ENCODE assay signal across 12 mouse cellular contexts in the genomic region with DNA sequence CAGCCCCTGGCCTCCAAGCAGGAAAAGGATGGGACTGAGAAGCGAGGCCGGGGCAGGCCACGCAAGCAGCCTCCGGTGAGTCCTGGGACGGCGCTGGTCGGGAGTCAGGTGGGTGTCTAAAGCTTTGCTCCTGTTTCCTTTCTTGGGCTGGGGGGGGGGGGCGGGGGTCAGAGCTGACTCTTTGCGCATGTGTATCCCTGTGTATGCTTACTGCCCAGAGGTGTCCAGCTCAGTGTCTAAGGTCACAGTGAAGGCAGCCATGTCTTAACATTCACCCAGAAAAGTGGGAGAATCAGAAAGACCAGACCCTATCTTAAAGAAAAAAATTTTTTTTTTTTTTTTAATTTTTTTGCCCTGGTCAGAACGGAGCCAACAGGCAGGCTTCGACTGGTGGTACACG. TPM values are rescaled to one million over a fixed set of nuclear protein-coding genes. Genes with fewer than 3 reads are reported as not detected.
DNase-seq lines count a peak whose midpoint lies in the region; ATAC-seq lines count a peak whose summit lies in the region.
"Had no signal": no experiment of that assay in that cellular context is flagged by ENCODE, and none has a peak within 500 bp of the region (broad histone marks: within the 10 kb centered on the region; RNA-seq: fewer than 3 reads in every experiment).

No protein-coding gene starts in this region.

- H3K9ac ChIP-seq in midbrain, embryonic 13.5 days (replicated peaks): no peak overlapping the region
- H3K9ac ChIP-seq in midbrain, embryonic 15.5 days: no peak overlapping the region
- H3K9ac ChIP-seq in intestine, embryonic 16.5 days (ENCODE audit: low read depth, low read length): peak overlapping the region; percentile 92; the same call in 1 of the 2 replicates
- H3K9ac ChIP-seq: limb, embryonic 15.5 days had no signal

- H3K9me3 ChIP-seq in heart, embryonic 10.5 days: no peaks in the 10 kb centered on the region
- H3K9me3 ChIP-seq in midbrain, embryonic 13.5 days: no peaks in the 10 kb centered on the region
- H3K9me3 ChIP-seq in midbrain, embryonic 15.5 days: no peaks in the 10 kb centered on the region
- no peaks in the 10 kb centered on the region for H3K9me3 ChIP-seq in intestine, embryonic 16.5 days (ENCODE audit: control insufficient read depth, low read length)
- H3K9me3 ChIP-seq: limb, embryonic 15.5 days had no signal

- H3K4me2 ChIP-seq in midbrain, embryonic 13.5 days (replicated peaks): 0 out of 2 replicates have a peak overlapping the region, but pooled peaks have one; percentile 90
- no peak overlapping the region for H3K4me2 ChIP-seq in midbrain, embryonic 15.5 days
- peak overlapping the region; percentile 90 for H3K4me2 ChIP-seq in intestine, embryonic 16.5 days (ENCODE audit: low read depth, low read length)

- whole genome bisulfite sequencing in heart, embryonic 10.5 days: 69% methylated on average over 12 of the region's 12 CpGs
- WGBS in midbrain, embryonic 13.5 days: 61% methylated on average over 11 of the region's 12 CpGs
- WGBS in midbrain, embryonic 15.5 days: 77% methylated on average over 10 of the region's 12 CpGs
- WGBS in intestine, embryonic 16.5 days: 66% methylated on average over 10 of the region's 12 CpGs

- H3K36me3 ChIP-seq in heart, embryonic 10.5 days: peaks cover 31% of the 10 kb centered on the region
- H3K36me3 ChIP-seq in midbrain, embryonic 13.5 days: peaks cover 10% of the 10 kb centered on the region
- H3K36me3 ChIP-seq in midbrain, embryonic 15.5 days (replicated peaks): no peaks in the 10 kb centered on the region
- no peaks in the 10 kb centered on the region for H3K36me3 ChIP-seq in intestine, embryonic 16.5 days (ENCODE audit: control insufficient read depth, insufficient read depth, low read length)
- H3K36me3 ChIP-seq: limb, embryonic 15.5 days had no signal

- H3K27me3 ChIP-seq in heart, embryonic 10.5 days (ENCODE audit: insufficient read depth, poor library complexity, severe bottlenecking): no peaks in the 10 kb centered on the region
- peaks cover 7% of the 10 kb centered on the region; the same call in 1 of the 2 replicates for H3K27me3 ChIP-seq in midbrain, embryonic 13.5 days
- H3K27me3 ChIP-seq in midbrain, embryonic 15.5 days (replicated peaks): 0 out of 2 replicates have a peak, but pooled peaks cover 5% of the 10 kb centered on the region
- no peaks in the 10 kb centered on the region for H3K27me3 ChIP-seq in intestine, embryonic 16.5 days (replicated peaks; ENCODE audit: control insufficient read depth, insufficient read depth, low read length)
- H3K27me3 ChIP-seq: limb, embryonic 15.5 days had no signal

- H3K4me3 ChIP-seq in heart, embryonic 10.5 days: peak overlapping the region; percentile 97; the same call in 1 of the 2 replicates
- no peak overlapping the region for H3K4me3 ChIP-seq in midbrain, embryonic 13.5 days (replicated peaks)
- H3K4me3 ChIP-seq in midbrain, embryonic 15.5 days: no peak overlapping the region
- peak overlapping the region; percentile 83 for H3K4me3 ChIP-seq in intestine, embryonic 16.5 days (ENCODE audit: low read length)

- ATAC-seq in midbrain, embryonic 13.5 days: no peak
- ATAC-seq in midbrain, embryonic 15.5 days (replicated peaks): no peak
- ATAC-seq in intestine, embryonic 16.5 days: no peak
- ATAC-seq in erythroblast, adult 5-6 weeks (replicated peaks; ENCODE audit: low FRiP score, poor library complexity, severe bottlenecking): no peak

- peaks cover 72% of the 10 kb centered on the region for H3K4me1 ChIP-seq in heart, embryonic 10.5 days
- peaks cover 59% of the 10 kb centered on the region for H3K4me1 ChIP-seq in midbrain, embryonic 13.5 days (replicated peaks)
- H3K4me1 ChIP-seq in midbrain, embryonic 15.5 days: peaks cover 46% of the 10 kb centered on the region
- peaks cover 53% of the 10 kb centered on the region for H3K4me1 ChIP-seq in intestine, embryonic 16.5 days (ENCODE audit: control insufficient read depth, insufficient read depth, low read length)

- intact Hi-C loops in heart, postnatal 36 days (cut with DNase I): no loop called here

- peak overlapping the region; percentile 99; the same call in 1 of the 2 replicates for H3K27ac ChIP-seq in heart, embryonic 10.5 days
- H3K27ac ChIP-seq in midbrain, embryonic 13.5 days: no peak overlapping the region
- no peak overlapping the region for H3K27ac ChIP-seq in midbrain, embryonic 15.5 days
- H3K27ac ChIP-seq in intestine, embryonic 16.5 days (ENCODE audit: low read length): no peak overlapping the region
- H3K27ac ChIP-seq: limb, embryonic 15.5 days had no signal

- no peak for DNase-seq in heart, embryonic 10.5 days (ENCODE audit: low spot score)
- DNase-seq in heart, postnatal 36 days: no peak
- DNase-seq in yolk sac, embryonic 10.5 days (ENCODE audit: low spot score): peak; percentile 65
- no peak for DNase-seq in embryo, embryonic 9.5 days (ENCODE audit: extremely low spot score)
- DNase-seq: B cell, adult 2 months; kidney, postnatal 14 days; retina, postnatal 1 day had no signal

RNA-seq across cellular contexts. Expression of a gene that starts 3.3 kb away (rescaled TPM):
- polyA plus RNA-seq in heart, embryonic 10.5 days (2016; fragmentation: Nextera tagmentation; extraction: Ambion mirVana): 438 and 609 TPM in 2 replicates
- 10 to 100 TPM; 41.2 to 45.0 TPM for total RNA-seq in heart, postnatal 36 days (2021)
- 120 and 124 TPM in 2 replicates for polyA plus RNA-seq in midbrain, embryonic 13.5 days (2015; fragmentation: Nextera tagmentation; extraction: Ambion mirVana)
- 138 and 141 TPM in 2 replicates for polyA plus RNA-seq in midbrain, embryonic 15.5 days (2015; fragmentation: Nextera tagmentation; extraction: Ambion mirVana)
- 286 and 319 TPM in 2 replicates for polyA plus RNA-seq in intestine, embryonic 16.5 days (2015; fragmentation: Nextera tagmentation; extraction: Ambion mirVana)
- 63.4 and 75.7 TPM in 2 replicates for total RNA-seq in erythroblast, adult 5-6 weeks (2015; ENCODE audit: low replicate concordance)
- 14.4 and 29.6 TPM in 2 replicates for total RNA-seq in erythroblast, adult 5-6 weeks (2017; ENCODE audit: low replicate concordance)

RNA-seq across cellular contexts. Expression of a gene that starts 6.0 kb away (rescaled TPM):
- polyA plus RNA-seq in heart, embryonic 10.5 days (2016; fragmentation: Nextera tagmentation; extraction: Ambion mirVana): 19.7 and 21.0 TPM in 2 replicates
- total RNA-seq in heart, postnatal 36 days (2021): 10 to 100 TPM in 1 of 2 experiments, 1 to 10 TPM in 1; 7.4 to 10.4 TPM
- polyA plus RNA-seq in midbrain, embryonic 13.5 days (2015; fragmentation: Nextera tagmentation; extraction: Ambion mirVana): 33.4 and 36.8 TPM in 2 replicates
- 57.0 and 59.5 TPM in 2 replicates for polyA plus RNA-seq in midbrain, embryonic 15.5 days (2015; fragmentation: Nextera tagmentation; extraction: Ambion mirVana)
- 39.7 and 46.7 TPM in 2 replicates for polyA plus RNA-seq in intestine, embryonic 16.5 days (2015; fragmentation: Nextera tagmentation; extraction: Ambion mirVana)
- 14.0 and 15.4 TPM in 2 replicates for total RNA-seq in erythroblast, adult 5-6 weeks (2015; ENCODE audit: low replicate concordance)
- 4.5 and 5.9 TPM in 2 replicates for total RNA-seq in erythroblast, adult 5-6 weeks (2017; ENCODE audit: low replicate concordance)

RNA-seq across cellular contexts. Expression of a gene that starts 38.4 kb away (rescaled TPM):
- 0.02 and 0.34 TPM in 2 replicates for polyA plus RNA-seq in heart, embryonic 10.5 days (2016; fragmentation: Nextera tagmentation; extraction: Ambion mirVana)
- under 1 TPM; 0.11 to 0.14 TPM for total RNA-seq in heart, postnatal 36 days (2021)
- polyA plus RNA-seq in midbrain, embryonic 13.5 days (2015; fragmentation: Nextera tagmentation; extraction: Ambion mirVana): 5.8 and 6.1 TPM in 2 replicates
- 10.7 and 10.9 TPM in 2 replicates for polyA plus RNA-seq in midbrain, embryonic 15.5 days (2015; fragmentation: Nextera tagmentation; extraction: Ambion mirVana)
- polyA plus RNA-seq in intestine, embryonic 16.5 days (2015; fragmentation: Nextera tagmentation; extraction: Ambion mirVana): 0.40 and 0.44 TPM in 2 replicates
- not detected in 2 replicates for total RNA-seq in erythroblast, adult 5-6 weeks (2015; ENCODE audit: low replicate concordance)
- total RNA-seq in erythroblast, adult 5-6 weeks (2017; ENCODE audit: low replicate concordance): not detected in 2 replicates

Comparison
In these comparisons a context has a peak if more than half of its experiments do, and no peak if none do; other contexts are left out.
1. H3K4me3 ChIP-seq: peak in heart, embryonic 10.5 days (single experiment) and intestine, embryonic 16.5 days (single experiment); none in midbrain, embryonic 13.5 days (single experiment) and midbrain, embryonic 15.5 days (single experiment).